Mouse (Mus musculus) C2C12 (cell line): ENCODE data around the gene Fez2.

Experiments
- CEBPB ChIP-seq: IDR thresholded peaks from one replicate; pipeline ENCODE4 v1.6.1; 2011; ENCODE audit warnings: low read depth, mild to moderate bottlenecking, control low read depth, moderate library complexity
- CTCF ChIP-seq: IDR thresholded peaks from one replicate; pipeline ENCODE4 v1.5.1; 2011; ENCODE audit not compliant: control insufficient read depth, insufficient read depth, insufficient read length
- FOSL1 ChIP-seq: IDR thresholded peaks from one replicate; pipeline ENCODE4 v1.8.0; 2011; ENCODE audit warnings: mild to moderate bottlenecking, low read length; ENCODE audit not compliant: poor library complexity, insufficient read depth, severe bottlenecking
- MAX ChIP-seq: IDR thresholded peaks from one replicate; pipeline ENCODE4 v1.6.1; 2011; ENCODE audit warnings: mild to moderate bottlenecking, control low read depth
- MYOD1 ChIP-seq: IDR thresholded peaks from one replicate; pipeline ENCODE4 v1.6.1; 2011; ENCODE audit warnings: low read depth; ENCODE audit not compliant: control insufficient read depth, insufficient read length
- MYOG ChIP-seq: IDR thresholded peaks from one replicate; pipeline ENCODE4 v1.6.1; 2011; ENCODE audit not compliant: control insufficient read depth, insufficient read length; ENCODE audit errors: extremely low read depth
- USF1 ChIP-seq: IDR thresholded peaks from one replicate; pipeline ENCODE4 v1.6.1; 2011; ENCODE audit warnings: low read depth, mild to moderate bottlenecking, control low read depth, moderate library complexity

- TF ChIP-seq CTCF (no peak), MYOD1 (no peak), MYOG (no peak), MAX (no peak), FOSL1 (no peak), CEBPB (no peak), USF1 (peak; percentile 61)
Observed at GRCm38 (mm10) chr17:78440771-78441170, 22.8 kb upstream of the Fez2 start.
